Mouse (Mus musculus): ENCODE data around the gene Gm17455.

Gene Gm17455

GRCm38 (mm10) chr10:60399449-60399848 lies at the start of gene Gm17455:
Gm17455 (plus strand) TSS chr10:60399726.
- no peak for DNase-seq

DNA sequence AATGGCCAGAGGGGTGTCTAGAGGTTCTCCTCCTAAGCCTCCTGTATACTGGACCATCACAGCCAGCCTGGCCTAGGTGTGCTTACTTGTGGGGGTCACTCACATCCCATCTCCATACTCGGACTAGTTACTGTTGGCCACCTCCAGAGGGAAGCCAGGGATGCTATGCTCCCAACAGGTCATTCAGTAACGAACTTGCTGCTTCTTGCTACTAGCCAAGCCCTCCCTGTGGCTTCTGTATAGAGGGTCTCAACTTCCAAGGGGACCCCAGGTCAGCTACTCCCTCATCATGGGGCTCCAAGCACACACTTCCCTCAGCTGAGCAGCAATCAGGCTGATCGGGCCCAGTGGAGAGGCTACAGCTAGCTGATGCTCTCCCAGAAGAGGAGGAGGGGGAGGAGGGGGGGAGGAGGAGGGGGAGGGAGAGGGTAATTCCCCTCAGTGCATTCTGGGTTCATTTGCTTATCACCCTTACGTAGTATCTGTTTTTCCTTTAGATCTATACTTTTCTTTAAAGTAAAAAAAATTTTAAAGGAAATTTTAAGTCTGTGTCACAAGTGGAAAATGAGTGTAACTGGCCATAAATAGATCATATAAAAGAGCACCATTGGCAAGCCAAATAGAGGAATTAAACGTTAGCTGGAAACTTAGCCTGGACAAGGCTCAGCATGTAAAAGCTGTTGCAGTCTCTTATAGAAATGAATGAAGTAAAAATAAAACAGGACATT lies 49.3 kb upstream of the Gm17455 start:
- no peak for DNase-seq

DNA sequence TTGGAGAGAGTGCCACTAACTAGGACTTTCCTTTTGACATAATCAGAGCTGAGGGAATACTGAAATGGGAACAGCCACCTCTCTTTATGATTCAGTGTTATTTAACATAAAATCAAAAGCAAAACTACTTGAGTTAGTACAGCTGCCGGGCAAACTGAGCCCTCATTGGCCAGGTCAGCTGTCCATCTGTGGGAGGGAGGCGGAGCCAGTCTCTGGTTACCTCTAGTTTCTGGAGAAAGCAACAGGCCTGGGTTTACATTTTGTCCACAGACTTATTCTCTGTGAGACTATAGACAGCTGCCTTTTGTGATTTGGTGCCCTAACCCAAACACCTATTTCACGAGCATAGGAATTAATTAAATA lies 48.7 kb upstream of the Gm17455 start:
- peak; percentile 15 to 36 for DNase-seq

- no peak for DNase-seq
These were observed 48.3 kb upstream of the Gm17455 start for GRCm38 (mm10) chr10:60351248-60351647.

GRCm38 (mm10) chr10:60351761-60352455 lies 47.6 kb upstream of the Gm17455 start:
- DNase-seq, result no peak

DNA sequence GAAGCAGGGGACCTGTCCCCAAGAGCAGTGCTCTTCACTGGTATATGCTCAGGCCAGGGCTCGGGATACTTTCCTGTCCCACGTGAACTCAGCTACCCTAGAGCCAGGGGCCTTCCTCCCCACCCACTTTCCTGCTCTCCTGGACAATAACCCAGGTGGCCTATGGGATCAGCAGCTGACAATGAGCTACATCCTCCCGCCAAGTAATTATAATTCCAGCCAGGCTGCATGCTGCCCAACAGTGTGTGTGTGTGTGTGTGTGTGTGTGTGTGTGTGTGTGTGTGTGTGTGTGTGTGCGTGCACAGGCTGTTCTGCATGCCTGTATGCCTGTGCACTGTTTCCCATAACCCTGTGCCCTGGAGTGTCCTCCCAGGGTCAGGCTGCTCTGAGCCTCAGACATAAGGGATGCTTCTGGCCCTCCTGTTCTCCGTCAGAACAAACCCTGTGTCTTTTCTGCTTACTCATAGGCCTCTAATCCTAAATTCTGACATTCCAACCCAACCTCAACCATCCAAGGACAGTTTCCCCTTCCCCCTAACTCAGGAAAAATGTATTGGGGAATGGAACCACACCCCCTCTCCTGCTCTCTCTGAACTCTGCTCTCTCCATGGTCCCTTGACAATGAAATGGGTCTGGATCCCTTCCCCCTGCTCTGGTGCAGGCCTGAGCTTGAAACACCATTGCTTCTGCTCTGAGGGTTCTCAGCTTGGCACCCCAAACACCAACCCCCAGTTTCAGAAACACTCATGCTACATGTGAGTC lies 46.1 kb upstream of the Gm17455 start:
- DNase-seq, result no peak

- no peak for DNase-seq
These were observed 45.6 kb upstream of the Gm17455 start for GRCm38 (mm10) chr10:60354003-60354325.

- DNase-seq, result no peak
These were observed 44.4 kb upstream of the Gm17455 start for GRCm38 (mm10) chr10:60354881-60355677.

GRCm38 (mm10) chr10:60357441-60357840 lies 42.1 kb upstream of the Gm17455 start:
- no peak for DNase-seq

GRCm38 (mm10) chr10:60357901-60358300 lies 41.6 kb upstream of the Gm17455 start:
- no peak for DNase-seq

DNA sequence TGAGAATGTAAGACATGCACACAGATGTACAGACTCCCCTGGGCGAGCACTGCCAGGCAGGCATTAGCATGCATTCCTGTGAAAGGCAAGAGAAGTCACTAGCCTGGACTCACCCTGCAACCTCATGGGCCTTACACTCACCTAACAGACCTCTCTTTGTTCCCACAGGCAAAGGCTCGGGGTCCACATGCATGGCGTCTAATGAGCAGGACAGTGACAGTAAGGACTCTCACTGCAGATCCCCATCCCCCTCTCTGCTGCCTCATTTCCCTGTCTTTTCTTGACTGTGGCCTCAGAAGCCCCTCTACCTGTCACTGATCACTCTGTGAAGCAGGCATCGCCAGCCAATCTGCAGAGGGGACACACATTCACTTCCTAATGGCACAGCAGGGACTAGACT lies 40.8 kb upstream of the Gm17455 start:
- DNase-seq, result no peak

- no peak for DNase-seq
These were observed 37.8 kb upstream of the Gm17455 start for GRCm38 (mm10) chr10:60361615-60362309.

- DNase-seq, result no peak
These were observed 37.3 kb upstream of the Gm17455 start for GRCm38 (mm10) chr10:60362310-60362628.

- no peak for DNase-seq
These were observed 36.1 kb upstream of the Gm17455 start for GRCm38 (mm10) chr10:60363426-60363825.

DNA sequence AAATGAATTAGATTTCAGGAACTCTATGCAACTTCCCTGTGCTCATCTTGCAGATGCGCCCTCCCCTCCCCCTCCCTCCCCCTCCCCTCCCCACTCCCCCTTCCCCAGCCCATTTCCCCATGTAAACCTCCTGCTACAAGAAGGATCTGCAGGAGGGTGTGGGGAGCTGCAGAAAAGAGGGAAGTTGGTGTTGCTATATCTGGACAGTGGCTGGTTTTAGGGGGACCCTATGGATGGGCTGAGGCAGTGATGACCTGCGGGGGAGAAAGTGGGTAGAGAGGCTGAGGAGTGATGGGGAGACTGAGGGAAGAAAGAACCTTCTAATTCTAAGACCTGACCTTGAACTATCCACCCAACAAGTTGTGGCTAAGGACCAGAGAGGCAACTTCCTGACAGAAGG lies 32.4 kb upstream of the Gm17455 start:
- no peak for DNase-seq

- DNase-seq, result no peak
These were observed 31.6 kb upstream of the Gm17455 start for GRCm38 (mm10) chr10:60367904-60368303.

DNA sequence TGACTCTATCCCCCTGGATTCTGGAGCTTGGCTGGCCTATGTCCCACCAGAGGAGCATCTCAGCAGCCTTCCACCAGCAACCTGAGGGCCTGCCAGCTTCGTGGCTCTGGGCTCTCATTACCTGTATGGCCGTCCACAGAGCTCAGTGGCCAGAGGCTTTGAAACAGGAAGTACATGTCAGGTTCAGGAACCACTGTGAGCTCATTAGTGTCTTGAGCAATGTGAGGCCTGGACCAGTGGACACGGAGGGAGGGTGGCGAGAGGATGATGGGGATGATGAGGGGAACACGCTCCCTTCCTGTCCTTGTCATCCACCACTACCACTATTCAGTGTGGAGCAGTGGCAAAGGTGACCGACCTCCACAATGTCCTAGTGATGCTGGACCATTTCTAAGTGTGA lies 30.1 kb upstream of the Gm17455 start:
- no peak for DNase-seq

- DNase-seq, result peak; percentile 52 to 53
These were observed 29.4 kb upstream of the Gm17455 start for GRCm38 (mm10) chr10:60370098-60370497.

GRCm38 (mm10) chr10:60370601-60371061 lies 28.9 kb upstream of the Gm17455 start:
- DNase-seq, result no peak

- DNase-seq, result no peak
These were observed 27.7 kb upstream of the Gm17455 start for GRCm38 (mm10) chr10:60371596-60372386.

DNA sequence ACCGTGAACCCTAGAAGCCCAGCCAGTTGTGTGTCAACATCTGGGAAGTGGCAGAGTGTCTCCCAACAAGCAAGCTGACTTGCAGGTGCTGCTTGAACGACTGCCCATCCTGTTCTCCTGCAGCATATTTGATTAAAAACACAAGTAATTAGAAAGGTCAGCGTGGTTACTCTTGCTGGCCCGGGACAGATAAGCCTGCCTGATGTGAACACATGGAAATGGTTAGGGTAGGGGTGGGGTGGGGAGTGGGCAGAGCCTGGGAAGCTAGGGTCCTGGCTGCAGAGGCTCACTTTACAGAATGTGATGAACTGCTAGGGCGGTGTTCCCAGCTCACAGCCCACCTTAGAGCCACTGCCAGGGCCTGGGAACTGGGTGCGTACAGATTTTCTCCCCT lies 26.0 kb upstream of the Gm17455 start:
- no peak for DNase-seq
